Mouse (Mus musculus): ENCODE data around the gene Rfc1.

- TF ChIP-seq POLR2A (IDR thresholded peaks at IDR 0.05; ENCODE audit: low read depth, low read length), result no peak
- no peak for TF ChIP-seq CTCF (conservative IDR thresholded peaks at IDR 0.05; ENCODE audit: insufficient read depth, insufficient read length, low read depth, low read length)
Observed at GRCm38 (mm10) chr5:65294270-65294669, 41.2 kb downstream of the Rfc1 start.
